Mouse (Mus musculus) midbrain, embryonic 13.5 days (tissue): ENCODE results near the gene Acd. TPM values are rescaled to one million over a fixed set of nuclear protein-coding genes. Genes with fewer than 3 reads are reported as not detected.

Source experiments
- ATAC-seq: fragments of 200-750 bp; cut with Nextera tagmentation; 2 replicates; pipeline ENCODE4 v1.8.0; 2017; ENCODE audit warnings: mild to moderate bottlenecking, moderate TSS enrichment, moderate library complexity
- H3K27ac ChIP-seq: fragments of 300-500 bp; sonication (generic); 2 replicates; pipeline ENCODE4 v1.5.1; 2015; ENCODE audit warnings: inconsistent platforms, mild to moderate bottlenecking, moderate library complexity
- H3K27me3 ChIP-seq: fragments of 300-500 bp; sonication (generic); 2 replicates; pipeline ENCODE4 v1.6.1; 2015; ENCODE audit warnings: mild to moderate bottlenecking, inconsistent platforms
- H3K36me3 ChIP-seq: fragments of 300-500 bp; sonication (generic); 2 replicates; pipeline ENCODE4 v1.6.1; 2015; ENCODE audit warnings: mild to moderate bottlenecking, inconsistent platforms
- H3K4me1 ChIP-seq: fragments of 300-500 bp; sonication (generic); replicated peaks from 2 replicates; pipeline ENCODE4 v1.6.1; 2015; ENCODE audit warnings: inconsistent platforms
- H3K4me2 ChIP-seq: fragments of 300-500 bp; sonication (generic); replicated peaks from 2 replicates; pipeline ENCODE4 v1.6.1; 2015; ENCODE audit warnings: moderate library complexity, mild to moderate bottlenecking, inconsistent platforms
- H3K4me3 ChIP-seq: fragments of 300-500 bp; sonication (generic); replicated peaks from 2 replicates; pipeline ENCODE4 v1.5.1; 2015; ENCODE audit warnings: mild to moderate bottlenecking, inconsistent platforms
- H3K9ac ChIP-seq: fragments of 300-500 bp; sonication (generic); replicated peaks from 2 replicates; pipeline ENCODE4 v1.6.1; 2015; ENCODE audit warnings: mild to moderate bottlenecking, inconsistent platforms
- H3K9me3 ChIP-seq: fragments of 300-500 bp; sonication (generic); 2 replicates; pipeline ENCODE4 v1.6.1; 2016; ENCODE audit warnings: mild to moderate bottlenecking, inconsistent platforms
- WGBS: fragments of 180-500 bp; shearing (Covaris S2); methylation state at CpG from one replicate; pipeline ENCODE4 v1.1.7; 2015; 5-methylcytosine and 5-hydroxymethylcytosine counted together
- polyA plus RNA-seq: library from polyadenylated mRNA; unstranded; fragments of >200 nt; fragmentation: Nextera tagmentation; extraction: Ambion mirVana; gene quantifications from 2 replicates; pipeline ENCODE4 v1.2.1, GENCODE M21; 2015

The Acd gene
- polyA plus RNA-seq, 1 experiment from 2014 or later: 101 TPM

- Histone ChIP-seq H3K27ac (no peak overlapping the region), H3K4me2 (no peak overlapping the region), H3K27me3 (no peaks in the 10 kb centered on the region), H3K4me3 (no peak overlapping the region), H3K4me1 (0 out of 2 replicates have a peak, but pooled peaks cover 7% of the 10 kb centered on the region), H3K9me3 (no peaks in the 10 kb centered on the region), H3K36me3 (peaks cover 29% of the 10 kb centered on the region), H3K9ac (no peak overlapping the region)
- WGBS: 63% methylated on average over 6 of the region's 6 CpGs
- no peak for ATAC-seq
Observed at GRCm38 (mm10) chr8:105686551-105686950, 14.4 kb downstream of the Acd start.

GRCm38 (mm10) chr8:105685796-105686308 is 15.1 kb downstream of the Acd start, which contains the start of gene Carmil2:
Carmil2 (plus strand) TSS chr8:105686274.
- Histone ChIP-seq H3K9ac (no peak within 1 kb of the TSS), H3K36me3 (peaks cover 36% of the 10 kb centered on the region), H3K27ac (no peak within 1 kb of the TSS), H3K4me2 (0 out of 2 replicates have a peak within 1 kb of the TSS, but pooled peaks have one; percentile 9), H3K4me1 (0 out of 2 replicates have a peak, but pooled peaks cover 7% of the 10 kb centered on the region), H3K4me3 (no peak within 1 kb of the TSS), H3K27me3 (no peaks in the 10 kb centered on the region), H3K9me3 (no peaks in the 10 kb centered on the region)
- WGBS: 10% methylated on average over 26 of the region's 26 CpGs
- ATAC-seq: peak; percentile 54

- H3K36me3 ChIP-seq: peaks cover 41% of the 10 kb centered on the region
- ATAC-seq: no peak
- WGBS: 80% methylated on average over 7 of the region's 7 CpGs
Observed at GRCm38 (mm10) chr8:105685325-105685724, 15.6 kb downstream of the Acd start.

GRCm38 (mm10) chr8:105677891-105678290 is 23.0 kb downstream of the Acd start:
- Histone ChIP-seq H3K4me1 (no peaks in the 10 kb centered on the region), H3K27me3 (no peaks in the 10 kb centered on the region), H3K4me3 (no peak overlapping the region), H3K4me2 (no peak overlapping the region), H3K9ac (no peak overlapping the region), H3K36me3 (peaks cover 94% of the 10 kb centered on the region), H3K9me3 (no peaks in the 10 kb centered on the region), H3K27ac (no peak overlapping the region)
- no peak for ATAC-seq
- 93% methylated on average over 1 of the region's 1 CpGs for WGBS

More at GRCm38 (mm10) chr8:105685325-105685724, 15.6 kb downstream of the Acd start:
- no peaks in the 10 kb centered on the region for H3K27me3 ChIP-seq
- H3K4me1 ChIP-seq: 0 out of 2 replicates have a peak, but pooled peaks cover 7% of the 10 kb centered on the region
- no peaks in the 10 kb centered on the region for H3K9me3 ChIP-seq
- H3K9ac ChIP-seq: no peak overlapping the region
- H3K4me3 ChIP-seq: no peak overlapping the region
- no peak overlapping the region for H3K4me2 ChIP-seq
- no peak overlapping the region for H3K27ac ChIP-seq

GRCm38 (mm10) chr8:105661167-105661566 is 39.7 kb downstream of the Acd start:
- Histone ChIP-seq H3K27ac (no peak overlapping the region), H3K36me3 (peaks cover 23% of the 10 kb centered on the region), H3K4me3 (no peak overlapping the region), H3K9me3 (no peaks in the 10 kb centered on the region), H3K9ac (no peak overlapping the region), H3K27me3 (no peaks in the 10 kb centered on the region), H3K4me2 (no peak overlapping the region), H3K4me1 (peaks cover 6% of the 10 kb centered on the region; the same call in 1 of the 2 replicates)
- WGBS: 89% methylated on average over 3 of the region's 3 CpGs
- ATAC-seq: no peak

- Histone ChIP-seq H3K27me3 (no peaks in the 10 kb centered on the region), H3K27ac (no peak overlapping the region), H3K9me3 (no peaks in the 10 kb centered on the region), H3K4me2 (no peak overlapping the region), H3K9ac (no peak overlapping the region), H3K36me3 (peaks cover 17% of the 10 kb centered on the region), H3K4me1 (peaks cover 9% of the 10 kb centered on the region; the same call in 1 of the 2 replicates), H3K4me3 (no peak overlapping the region)
- ATAC-seq: no peak
Observed at GRCm38 (mm10) chr8:105657641-105658040, 43.3 kb downstream of the Acd start.

- Histone ChIP-seq H3K4me1 (no peaks in the 10 kb centered on the region), H3K9me3 (no peaks in the 10 kb centered on the region), H3K4me3 (no peak overlapping the region), H3K27ac (no peak overlapping the region), H3K27me3 (no peaks in the 10 kb centered on the region), H3K4me2 (no peak overlapping the region), H3K36me3 (peaks cover 45% of the 10 kb centered on the region), H3K9ac (no peak overlapping the region)
- ATAC-seq: no peak
- WGBS: 98% methylated on average over 1 of the region's 1 CpGs
Observed at GRCm38 (mm10) chr8:105648929-105649328, 52.0 kb downstream of the Acd start.

Other genes starting within 250 kb of the Acd start
- gene Tppp3, start 229.6 kb downstream of the Acd start, polyA plus RNA-seq: 93.1 and 111 TPM in 2 replicates
- 26.2 and 31.3 TPM in 2 replicates for gene Zdhhc1, start 204.2 kb downstream of the Acd start, polyA plus RNA-seq
- 11.6 and 16.9 TPM in 2 replicates for gene Hsd11b2, start 182.3 kb downstream of the Acd start, polyA plus RNA-seq
- 177 and 182 TPM in 2 replicates for gene Atp6v0d1, start 135.1 kb downstream of the Acd start, polyA plus RNA-seq
- gene Ripor1, start 95.8 kb downstream of the Acd start, polyA plus RNA-seq: 22.6 and 25.9 TPM in 2 replicates
- gene Ctcf, start 64.5 kb downstream of the Acd start, polyA plus RNA-seq: 135 and 136 TPM in 2 replicates
- gene Agrp, start 63.7 kb downstream of the Acd start, polyA plus RNA-seq: 0.80 and 1.1 TPM in 2 replicates
- 11.0 and 12.5 TPM in 2 replicates for gene Carmil2, start 14.8 kb downstream of the Acd start, polyA plus RNA-seq
- 42.5 and 43.6 TPM in 2 replicates for gene Pard6a, start within 50 bp of the Acd start, polyA plus RNA-seq
- 0.13 and 0.31 TPM in 2 replicates for gene 4933405L10Rik, start 6.6 kb upstream of the Acd start, polyA plus RNA-seq
- 14.4 and 15.9 TPM in 2 replicates for gene Enkd1, start 7.1 kb upstream of the Acd start, polyA plus RNA-seq
- gene Gfod2, start 57.6 kb upstream of the Acd start, polyA plus RNA-seq: 90.0 and 92.7 TPM in 2 replicates
- gene Ranbp10, start 126.2 kb upstream of the Acd start, polyA plus RNA-seq: 13.8 and 15.9 TPM in 2 replicates
- gene Tsnaxip1, start 126.6 kb upstream of the Acd start, polyA plus RNA-seq: 0.36 and 0.58 TPM in 2 replicates
- 60.9 and 64.9 TPM in 2 replicates for gene Cenpt, start 152.2 kb upstream of the Acd start, polyA plus RNA-seq
- 58.9 and 62.2 TPM in 2 replicates for gene Thap11, start 154.0 kb upstream of the Acd start, polyA plus RNA-seq
- 253 and 263 TPM in 2 replicates for gene Nutf2, start 159.5 kb upstream of the Acd start, polyA plus RNA-seq
- gene Edc4, start 179.8 kb upstream of the Acd start, polyA plus RNA-seq: 54.6 and 56.6 TPM in 2 replicates
- gene Nrn1l, start 192.5 kb upstream of the Acd start, polyA plus RNA-seq: 0.49 and 0.75 TPM in 2 replicates
- 13.5 and 14.7 TPM in 2 replicates for gene Pskh1, start 199.3 kb upstream of the Acd start, polyA plus RNA-seq
- 2.6 and 2.9 TPM in 2 replicates for gene Ctrl, start 232.8 kb upstream of the Acd start, polyA plus RNA-seq
- 38.7 and 40.3 TPM in 2 replicates for gene Psmb10, start 237.3 kb upstream of the Acd start, polyA plus RNA-seq
- 0.30 and 0.54 TPM in 2 replicates for gene Lcat, start 242.3 kb upstream of the Acd start, polyA plus RNA-seq